ENCODE assay signal across 9 mouse cellular contexts in the genomic region with DNA sequence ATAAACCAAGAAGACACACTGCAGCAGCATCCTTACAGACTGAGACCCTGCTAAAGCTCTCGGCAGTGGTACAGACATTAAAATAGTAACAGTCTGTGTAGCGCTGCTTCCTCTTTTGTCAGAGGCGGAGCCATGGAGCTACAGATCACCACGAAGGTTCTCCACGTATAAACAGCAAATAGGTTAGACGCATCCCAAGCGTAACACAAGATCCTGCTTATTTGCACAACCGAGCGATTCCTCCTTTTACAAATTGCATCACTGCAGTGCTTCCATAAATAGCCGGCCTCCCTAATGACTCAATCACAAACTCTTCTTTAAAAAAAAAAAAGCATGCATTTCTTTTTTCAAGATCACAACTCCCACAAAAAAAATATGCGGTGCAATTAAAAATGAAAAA.
A peak's percentile ranks its signal among the peaks of the same experiment; 100 is the strongest.
DNase-seq lines count a peak whose midpoint lies in the region; ATAC-seq and TF ChIP-seq lines count a peak whose summit lies in the region.
"Had no signal": no experiment of that assay in that cellular context is flagged by ENCODE, and none has a peak within 500 bp of the region (broad histone marks: within the 10 kb centered on the region; RNA-seq: fewer than 3 reads in every experiment).

No protein-coding gene starts in this region.

- no peak for DNase-seq in heart, postnatal 10 days
- peak; percentile 24 for DNase-seq in midbrain, postnatal 0 days (ENCODE audit: low spot score)
- peak; percentile 18 for DNase-seq in c-Kit-positive CD71-negative TER-119-negative erythroid progenitor cells, embryonic 14.5 days (ENCODE audit: low read depth)
- DNase-seq in urinary bladder, adult 18-20 months (ENCODE audit: low spot score in 2 of 2): no peak
- DNase-seq: cerebellum, adult 2 months; kidney, adult 18-20 months had no signal

- intact Hi-C loops in heart, postnatal 10 days (cut with DNase I): no loop called here

- no peaks in the 10 kb centered on the region for H3K9me3 ChIP-seq in heart, embryonic 15.5 days (replicated peaks)
- H3K9me3 ChIP-seq in midbrain, postnatal 0 days (ENCODE audit: low read length): no peaks in the 10 kb centered on the region
- no peaks in the 10 kb centered on the region for H3K9me3 ChIP-seq in midbrain, embryonic 16.5 days (replicated peaks; ENCODE audit: control insufficient read depth, low read length, poor library complexity, severe bottlenecking)

- no peak overlapping the region for H3K4me3 ChIP-seq in heart, embryonic 15.5 days
- H3K4me3 ChIP-seq in midbrain, postnatal 0 days (ENCODE audit: low read depth, low read length): no peak overlapping the region
- H3K4me3 ChIP-seq in midbrain, embryonic 16.5 days (ENCODE audit: low read depth, low read length): no peak overlapping the region

- H3K27ac ChIP-seq in heart, embryonic 15.5 days: no peak overlapping the region
- no peak overlapping the region for H3K27ac ChIP-seq in midbrain, postnatal 0 days (ENCODE audit: low read depth, low read length)
- no peak overlapping the region for H3K27ac ChIP-seq in midbrain, embryonic 16.5 days (ENCODE audit: low read length)

- no peak overlapping the region for H3K9ac ChIP-seq in heart, embryonic 15.5 days
- no peak overlapping the region for H3K9ac ChIP-seq in midbrain, postnatal 0 days (replicated peaks; ENCODE audit: low read length, poor library complexity, severe bottlenecking)
- H3K9ac ChIP-seq in midbrain, embryonic 16.5 days (ENCODE audit: low read depth, low read length): no peak overlapping the region

- H3K27me3 ChIP-seq in heart, embryonic 15.5 days: no peaks in the 10 kb centered on the region
- no peaks in the 10 kb centered on the region for H3K27me3 ChIP-seq in midbrain, postnatal 0 days (ENCODE audit: insufficient read depth, low read length)
- no peaks in the 10 kb centered on the region for H3K27me3 ChIP-seq in midbrain, embryonic 16.5 days (ENCODE audit: control insufficient read depth, insufficient read depth, low read depth, low read length)

- 54% methylated on average over 11 of the region's 11 CpGs for WGBS in heart, embryonic 15.5 days
- 75% methylated on average over 11 of the region's 11 CpGs for WGBS in midbrain, postnatal 0 days
- 78% methylated on average over 11 of the region's 11 CpGs for WGBS in midbrain, embryonic 16.5 days

- no peaks in the 10 kb centered on the region for H3K36me3 ChIP-seq in heart, embryonic 15.5 days
- H3K36me3 ChIP-seq in midbrain, postnatal 0 days (ENCODE audit: insufficient read depth, low read length): no peaks in the 10 kb centered on the region
- no peaks in the 10 kb centered on the region for H3K36me3 ChIP-seq in midbrain, embryonic 16.5 days (ENCODE audit: control insufficient read depth, insufficient read depth, low read length)

- TF ChIP-seq CTCF in midbrain, postnatal 0 days (IDR thresholded peaks at IDR 0.05): no peak

- 0 out of 2 replicates have a peak overlapping the region, but pooled peaks have one; percentile 19 for H3K4me2 ChIP-seq in heart, embryonic 15.5 days
- H3K4me2 ChIP-seq in midbrain, postnatal 0 days (ENCODE audit: low read depth, low read length, poor library complexity, severe bottlenecking): no peak overlapping the region
- H3K4me2 ChIP-seq in midbrain, embryonic 16.5 days (ENCODE audit: low read length): no peak overlapping the region

- peaks cover 18% of the 10 kb centered on the region for H3K4me1 ChIP-seq in heart, embryonic 15.5 days (replicated peaks)
- H3K4me1 ChIP-seq in midbrain, postnatal 0 days (ENCODE audit: insufficient read depth, low read length): 0 out of 2 replicates have a peak, but pooled peaks cover 5% of the 10 kb centered on the region
- peaks cover 4% of the 10 kb centered on the region; the same call in 1 of the 2 replicates for H3K4me1 ChIP-seq in midbrain, embryonic 16.5 days (ENCODE audit: control insufficient read depth, insufficient read depth, low read length)

- no peak for ATAC-seq in heart, embryonic 15.5 days (replicated peaks; ENCODE audit: insufficient number of reproducible peaks, insufficient read depth, low FRiP score, low read depth)
- ATAC-seq in midbrain, postnatal 0 days (ENCODE audit: low FRiP score): no peak
- no peak for ATAC-seq in midbrain, embryonic 16.5 days
- ATAC-seq in neutrophil, adult 5-6 weeks (ENCODE audit: extremely low read depth, insufficient number of reproducible peaks, low FRiP score, poor library complexity, severe bottlenecking): peak; percentile 38; the same call in 1 of the 2 replicates

Comparison
In these comparisons a context has a peak if more than half of its experiments do, and no peak if none do; other contexts are left out.
1. DNase-seq: peak in midbrain, postnatal 0 days (single experiment) and c-Kit-positive CD71-negative TER-119-negative erythroid progenitor cells, embryonic 14.5 days (single experiment); none in heart, postnatal 10 days (0 of 2) and urinary bladder, adult 18-20 months (0 of 2).